Mouse (Mus musculus) sigmoid colon, adult 10 weeks (tissue): ENCODE measurements around the gene Adpgk. TPM values are rescaled to one million over a fixed set of nuclear protein-coding genes. Genes with fewer than 3 reads are reported as not detected.

Experiments
- polyA plus RNA-seq: library from polyadenylated mRNA; stranded (reverse); fragments of 350-450 nt; fragmentation: Illumina TruSeq; extraction: RNeasy Lipid Tissue Mini Kit (QIAGEN cat#74804); gene quantifications from one replicate; pipeline ENCODE4 v1.2.3, GENCODE M21; 2014; ENCODE audit warnings: low read depth, low replicate concordance

The Adpgk gene
- polyA plus RNA-seq: 17.9 TPM

DNA sequence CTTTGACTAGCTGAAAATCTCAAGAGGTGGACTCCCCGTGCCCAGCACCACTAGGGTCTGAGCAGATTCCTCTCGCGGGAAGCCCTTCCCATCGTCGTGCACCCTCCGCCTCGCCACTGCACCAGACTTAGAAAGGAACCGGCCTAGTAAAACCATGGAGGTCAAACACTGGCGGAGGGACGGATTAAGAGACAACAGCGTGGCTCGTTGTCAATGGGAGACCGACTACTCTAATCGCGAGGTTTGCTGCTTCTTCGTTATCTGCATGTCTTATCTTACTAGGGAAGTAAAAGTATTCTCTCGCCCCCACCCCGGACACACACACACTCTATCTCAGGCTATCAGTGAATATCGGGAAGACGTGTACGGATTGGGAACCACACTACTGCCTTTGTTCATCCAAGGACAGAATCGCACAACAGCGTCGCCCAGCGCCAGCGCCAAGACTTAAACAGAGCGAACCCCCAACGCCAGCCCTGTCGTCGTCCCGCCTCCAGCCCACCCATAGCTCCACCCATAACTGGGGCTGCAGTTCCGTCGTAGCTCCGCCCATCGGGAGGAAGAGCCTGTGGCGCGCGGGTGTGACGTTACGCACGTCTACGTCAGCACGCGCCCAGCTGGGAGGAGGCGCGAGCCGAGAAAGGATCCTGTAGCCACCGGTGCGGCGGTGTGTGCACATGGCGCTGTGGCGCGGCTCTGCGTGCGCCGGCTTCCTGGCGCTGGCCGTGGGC lies at the start of gene Adpgk:
Gene Adpgk (plus strand): TSS at position 602 of the 731 bp plus-strand sequence.

DNA sequence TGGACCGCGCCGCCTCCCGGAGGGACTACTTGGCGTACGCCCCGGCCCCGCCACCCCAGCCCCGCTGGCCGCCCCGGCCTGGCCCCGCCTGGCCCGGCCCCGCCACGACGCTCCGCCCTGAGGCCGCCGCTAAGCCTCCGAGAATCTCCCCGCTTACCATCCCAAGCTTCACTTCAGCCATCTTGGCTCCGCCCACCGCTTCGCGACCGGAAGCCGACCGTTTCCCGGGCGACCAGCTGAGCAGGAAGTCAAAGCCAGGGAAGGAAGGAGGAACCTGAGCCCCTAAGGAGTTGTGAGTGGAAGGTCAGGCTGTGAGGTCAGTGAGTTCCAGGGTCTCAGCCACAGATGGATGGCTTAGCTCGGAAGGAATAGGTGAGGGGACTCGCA lies 61.9 kb downstream of the Adpgk start, which contains the start of gene Bbs4:
Gene Bbs4 (minus strand): TSS at position 256 of the 387 bp plus-strand sequence.

Other genes with a start within 250 kb of the Adpgk start
- 13.0 TPM for gene Bbs4, start 62.0 kb downstream of the Adpgk start, polyA plus RNA-seq
- 134 TPM for gene Arih1, start 195.1 kb downstream of the Adpgk start, polyA plus RNA-seq
- gene Hexa, start 248.0 kb downstream of the Adpgk start, polyA plus RNA-seq: 33.7 TPM
- 1.4 TPM for gene Tmem202, start 248.3 kb downstream of the Adpgk start, polyA plus RNA-seq